Mouse (Mus musculus) kidney, embryonic 14.5 days (tissue): Measurements from ENCODE around the gene Oosp3. TPM values are rescaled to one million over a fixed set of nuclear protein-coding genes. Genes with fewer than 3 reads are reported as not detected.

ENCODE experiments used
- polyA plus RNA-seq: library from polyadenylated mRNA; unstranded; fragments of >200 nt; fragmentation: Nextera tagmentation; extraction: Ambion mirVana; gene quantifications from 2 replicates; pipeline ENCODE4 v1.2.1, GENCODE M21; 2014

Gene Oosp3
- polyA plus RNA-seq, 1 experiment from 2014 or later = not detected

Other genes starting within 250 kb of the Oosp3 start
- 4.6 and 5.0 TPM in 2 replicates for gene Ms4a6c, start 227.7 kb upstream of the Oosp3 start, polyA plus RNA-seq
- not detected in 2 replicates for gene Gm8369, start 211.1 kb upstream of the Oosp3 start, polyA plus RNA-seq
- gene Ms4a6b, start 180.5 kb upstream of the Oosp3 start, polyA plus RNA-seq = 3.5 and 3.9 TPM in 2 replicates
- gene Ms4a4d, start 160.3 kb upstream of the Oosp3 start, polyA plus RNA-seq = 0.19 TPM in 1 of 2 replicates, not detected in the other
- gene Ms4a6d, start 92.2 kb upstream of the Oosp3 start, polyA plus RNA-seq = 2.6 and 2.9 TPM in 2 replicates
- gene Ms4a2, start 73.3 kb upstream of the Oosp3 start, polyA plus RNA-seq = 1.1 and 1.6 TPM in 2 replicates
- not detected in 2 replicates for gene Ms4a3, start 56.2 kb upstream of the Oosp3 start, polyA plus RNA-seq
- not detected in 2 replicates for gene Oosp2, start 36.5 kb upstream of the Oosp3 start, polyA plus RNA-seq
- gene Oosp1, start 5.9 kb upstream of the Oosp3 start, polyA plus RNA-seq = not detected in 2 replicates
- gene Gif, start 50.5 kb downstream of the Oosp3 start, polyA plus RNA-seq = not detected in 2 replicates
- 59.8 and 64.9 TPM in 2 replicates for gene Mrpl16, start 73.3 kb downstream of the Oosp3 start, polyA plus RNA-seq
- gene Stx3, start 122.3 kb downstream of the Oosp3 start, polyA plus RNA-seq = 19.8 and 20.9 TPM in 2 replicates
- gene Olfr1417, start 142.2 kb downstream of the Oosp3 start, polyA plus RNA-seq = 0.12 TPM in 1 of 2 replicates, not detected in the other
- not detected in 2 replicates for gene Olfr1418, start 164.0 kb downstream of the Oosp3 start, polyA plus RNA-seq
- gene Olfr1419, start 178.1 kb downstream of the Oosp3 start, polyA plus RNA-seq = not detected in 2 replicates
- 0.13 and 0.24 TPM in 2 replicates for gene Olfr1420, start 189.5 kb downstream of the Oosp3 start, polyA plus RNA-seq
- gene Patl1, start 215.3 kb downstream of the Oosp3 start, polyA plus RNA-seq = 15.8 and 23.6 TPM in 2 replicates